Mouse (Mus musculus) bone marrow, adult 2 months (tissue): ENCODE measurements at regions not wholly inside any gene's neighbourhood (a gene's known extent, or its start where the extent isn't known, plus 50 kb on each side); places are given as distances from the start of the nearest gene placed in this dataset.

Source experiments
- CTCF ChIP-seq: fragments of 200-500 bp; IDR thresholded peaks from 2 replicates; pipeline ENCODE4 v1.5.1; 2011; ENCODE audit warnings: low read length, control low read depth; ENCODE audit not compliant: control insufficient read depth, insufficient read depth
- POLR2A ChIP-seq: fragments of 200-500 bp; IDR thresholded peaks from 2 replicates; pipeline ENCODE4 v1.6.1; 2011; ENCODE audit warnings: low read depth, mild to moderate bottlenecking, control low read depth, low read length, borderline replicate concordance; ENCODE audit not compliant: control insufficient read depth

- TF ChIP-seq POLR2A (no peak), CTCF (no peak)
Observed at GRCm38 (mm10) chr3:21678265-21678664, 398.2 kb upstream of the Tbl1xr1 start.
